Mouse (Mus musculus): ENCODE measurements around the gene Phf11d. TPM values are rescaled to one million over a fixed set of nuclear protein-coding genes. Genes with fewer than 3 reads are reported as not detected.

The Phf11d gene
- polyA plus RNA-seq (2014; fragmentation: Illumina TruSeq; extraction: RNeasy Lipid Tissue Mini Kit (QIAGEN cat#74804); ENCODE audit: low replicate concordance): 18.6 TPM

GRCm38 (mm10) chr14:59365244-59365644 lies at the start of gene Phf11d:
TSS of gene Phf11d (minus strand) at chr14:59365470.

GRCm38 (mm10) chr14:59395281-59395680 lies 30.0 kb upstream of the Phf11d start, which contains the start of gene Phf11c:
TSS of gene Phf11c (minus strand) at chr14:59395381.

GRCm38 (mm10) chr14:59341189-59341588 lies 24.1 kb downstream of the Phf11d start, which contains the start of gene Phf11b:
TSS of gene Phf11b (minus strand) at chr14:59341351.

Other genes with a start within 250 kb of the Phf11d start
- gene 1700129C05Rik, start 222.6 kb downstream of the Phf11d start, polyA plus RNA-seq (2014; fragmentation: Illumina TruSeq; extraction: RNeasy Lipid Tissue Mini Kit (QIAGEN cat#74804); ENCODE audit: low replicate concordance): not detected
- gene Gm5142, start 186.7 kb downstream of the Phf11d start, polyA plus RNA-seq (2014; fragmentation: Illumina TruSeq; extraction: RNeasy Lipid Tissue Mini Kit (QIAGEN cat#74804); ENCODE audit: low replicate concordance): not detected
- 101 TPM for gene Rcbtb1, start 164.3 kb downstream of the Phf11d start, polyA plus RNA-seq (2014; fragmentation: Illumina TruSeq; extraction: RNeasy Lipid Tissue Mini Kit (QIAGEN cat#74804); ENCODE audit: low replicate concordance)
- gene Gm6904, start 105.3 kb downstream of the Phf11d start, polyA plus RNA-seq (2014; fragmentation: Illumina TruSeq; extraction: RNeasy Lipid Tissue Mini Kit (QIAGEN cat#74804); ENCODE audit: low replicate concordance): not detected
- gene Phf11a, start 67.9 kb downstream of the Phf11d start, polyA plus RNA-seq (2014; fragmentation: Illumina TruSeq; extraction: RNeasy Lipid Tissue Mini Kit (QIAGEN cat#74804); ENCODE audit: low replicate concordance): 0.63 TPM
- gene Phf11b, start 24.1 kb downstream of the Phf11d start, polyA plus RNA-seq (2014; fragmentation: Illumina TruSeq; extraction: RNeasy Lipid Tissue Mini Kit (QIAGEN cat#74804); ENCODE audit: low replicate concordance): 6.5 TPM
- gene Phf11c, start 29.9 kb upstream of the Phf11d start, polyA plus RNA-seq (2014; fragmentation: Illumina TruSeq; extraction: RNeasy Lipid Tissue Mini Kit (QIAGEN cat#74804); ENCODE audit: low replicate concordance): 6.2 TPM
- 20.5 TPM for gene Setdb2, start 75.4 kb upstream of the Phf11d start, polyA plus RNA-seq (2014; fragmentation: Illumina TruSeq; extraction: RNeasy Lipid Tissue Mini Kit (QIAGEN cat#74804); ENCODE audit: low replicate concordance)
- 79.4 TPM for gene Cab39l, start 75.5 kb upstream of the Phf11d start, polyA plus RNA-seq (2014; fragmentation: Illumina TruSeq; extraction: RNeasy Lipid Tissue Mini Kit (QIAGEN cat#74804); ENCODE audit: low replicate concordance)
- 60.4 TPM for gene Cdadc1, start 232.5 kb upstream of the Phf11d start, polyA plus RNA-seq (2014; fragmentation: Illumina TruSeq; extraction: RNeasy Lipid Tissue Mini Kit (QIAGEN cat#74804); ENCODE audit: low replicate concordance)

Data from small intestine, adult 10 weeks (tissue).